Mouse (Mus musculus): ENCODE measurements around the gene Vmn1r160. TPM values are rescaled to one million over a fixed set of nuclear protein-coding genes. Genes with fewer than 3 reads are reported as not detected.
"Not testable (repeated sequence)": the region's sequence is repeated elsewhere in the genome, so short reads cannot be mapped to it uniquely, and the experiment has no call there.

The Vmn1r160 gene
- polyA plus RNA-seq (2014; fragmentation: Nextera tagmentation; extraction: Ambion mirVana) = not detected in 2 replicates

DNA sequence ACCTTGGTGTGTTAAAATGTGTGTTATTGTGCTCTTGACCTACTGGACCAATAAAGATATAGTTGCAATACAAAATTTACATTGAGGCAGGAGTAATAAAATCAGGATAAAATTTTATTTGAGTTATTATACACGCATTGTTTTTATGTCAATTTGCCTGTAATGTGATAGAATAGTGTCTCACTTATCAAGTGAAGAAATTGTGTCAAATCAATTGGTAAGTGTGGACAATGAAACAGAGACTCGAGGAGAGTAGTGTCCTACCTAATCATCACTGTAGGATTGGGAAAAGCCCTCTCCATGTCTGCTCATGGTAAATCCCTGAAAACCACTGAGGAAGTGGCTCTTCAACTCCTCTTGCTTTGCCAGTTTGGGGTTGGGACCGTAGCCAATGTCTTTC, at the start of gene Vmn1r160:
Gene Vmn1r160, plus strand, starts transcription at position 301 of the 400 bp plus-strand sequence.
- not testable (repeated sequence) for H3K36me3 ChIP-seq (ENCODE audit: control insufficient read depth, insufficient read depth, low read length); H3K9ac ChIP-seq (ENCODE audit: low read depth, low read length); H3K27me3 ChIP-seq (replicated peaks; ENCODE audit: control insufficient read depth, insufficient read depth, low read length); H3K4me3 ChIP-seq (ENCODE audit: low read depth, low read length); H3K27ac ChIP-seq (ENCODE audit: low read depth, low read length); H3K4me1 ChIP-seq (replicated peaks; ENCODE audit: control insufficient read depth, insufficient read depth, low read length); H3K4me2 ChIP-seq; ATAC-seq (replicated peaks; ENCODE audit: low FRiP score); DNase-seq (ENCODE audit: low spot score); H3K9me3 ChIP-seq (ENCODE audit: control insufficient read depth, low read length)
- 29% methylated on average over 1 of the region's 3 CpGs for WGBS

GRCm38 (mm10) chr7:22843505-22843904, 27.5 kb upstream of the Vmn1r160 start, which contains the start of gene Vmn1r159:
Gene Vmn1r159 (minus strand): TSS chr7:22843605.
- H3K4me2 ChIP-seq; ATAC-seq (replicated peaks; ENCODE audit: low FRiP score); H3K27ac ChIP-seq (ENCODE audit: low read depth, low read length); H3K9me3 ChIP-seq (ENCODE audit: control insufficient read depth, low read length); H3K27me3 ChIP-seq (replicated peaks; ENCODE audit: control insufficient read depth, insufficient read depth, low read length); H3K9ac ChIP-seq (ENCODE audit: low read depth, low read length); DNase-seq (ENCODE audit: low spot score); H3K36me3 ChIP-seq (ENCODE audit: control insufficient read depth, insufficient read depth, low read length); H3K4me1 ChIP-seq (replicated peaks; ENCODE audit: control insufficient read depth, insufficient read depth, low read length); H3K4me3 ChIP-seq (ENCODE audit: low read depth, low read length): not testable (repeated sequence)
- WGBS = 64% methylated on average over 2 of the region's 3 CpGs

Other genes with a start within 250 kb of the Vmn1r160 start
- not detected in 2 replicates for gene Vmn1r155, start 213.2 kb upstream of the Vmn1r160 start, polyA plus RNA-seq (2014; fragmentation: Nextera tagmentation; extraction: Ambion mirVana)
- not detected in 2 replicates for gene Gm8693, start 178.9 kb upstream of the Vmn1r160 start, polyA plus RNA-seq (2014; fragmentation: Nextera tagmentation; extraction: Ambion mirVana)
- gene Gm4567, start 151.5 kb upstream of the Vmn1r160 start, polyA plus RNA-seq (2014; fragmentation: Nextera tagmentation; extraction: Ambion mirVana) = not detected in 2 replicates
- not detected in 2 replicates for gene Vmn1r157, start 109.5 kb upstream of the Vmn1r160 start, polyA plus RNA-seq (2014; fragmentation: Nextera tagmentation; extraction: Ambion mirVana)
- not detected in 2 replicates for gene Vmn1r158, start 80.4 kb upstream of the Vmn1r160 start, polyA plus RNA-seq (2014; fragmentation: Nextera tagmentation; extraction: Ambion mirVana)
- not detected in 2 replicates for gene Vmn1r159, start 27.6 kb upstream of the Vmn1r160 start, polyA plus RNA-seq (2014; fragmentation: Nextera tagmentation; extraction: Ambion mirVana)
- not detected in 2 replicates for gene Gm4214, start 113.4 kb downstream of the Vmn1r160 start, polyA plus RNA-seq (2014; fragmentation: Nextera tagmentation; extraction: Ambion mirVana)
- gene Gm4216, start 148.7 kb downstream of the Vmn1r160 start, polyA plus RNA-seq (2014; fragmentation: Nextera tagmentation; extraction: Ambion mirVana) = not detected in 2 replicates
- gene Vmn1r163, start 184.3 kb downstream of the Vmn1r160 start, polyA plus RNA-seq (2014; fragmentation: Nextera tagmentation; extraction: Ambion mirVana) = not detected in 2 replicates
- gene Gm8720, start 196.2 kb downstream of the Vmn1r160 start, polyA plus RNA-seq (2014; fragmentation: Nextera tagmentation; extraction: Ambion mirVana) = not detected in 2 replicates

Measured in liver, embryonic 11.5 days (tissue).